Mouse (Mus musculus) liver, embryonic 15.5 days (tissue): ENCODE measurements around the gene Lemd2. TPM values are rescaled to one million over a fixed set of nuclear protein-coding genes. Genes with fewer than 3 reads are reported as not detected.

Experiments used
- polyA plus RNA-seq: library from polyadenylated mRNA; unstranded; fragments of >200 nt; fragmentation: Nextera tagmentation; extraction: Ambion mirVana; gene quantifications from 2 replicates; pipeline ENCODE4 v1.2.1, GENCODE M21; 2015

The Lemd2 gene
- polyA plus RNA-seq, 1 experiment from 2014 or later = 4.4 TPM

Other genes starting within 250 kb of the Lemd2 start
- 5.0 and 5.8 TPM in 2 replicates for gene Zbtb9, start 231.3 kb downstream of the Lemd2 start, polyA plus RNA-seq
- gene Bak1, start 175.5 kb downstream of the Lemd2 start, polyA plus RNA-seq = 2.0 and 2.1 TPM in 2 replicates
- gene Itpr3, start 147.2 kb downstream of the Lemd2 start, polyA plus RNA-seq = 0.67 and 0.89 TPM in 2 replicates
- 135 and 146 TPM in 2 replicates for gene Uqcc2, start 70.6 kb downstream of the Lemd2 start, polyA plus RNA-seq
- gene Ip6k3, start 36.7 kb downstream of the Lemd2 start, polyA plus RNA-seq = 0.18 and 0.22 TPM in 2 replicates